Comparison of ENCODE assay signal across 11 mouse cellular contexts in genomic region chrX:57921821-57922449, GRCm38 (mm10).
DNase-seq lines count a peak whose midpoint lies in the region; ATAC-seq and TF ChIP-seq lines count a peak whose summit lies in the region.
"Had no signal": no experiment of that assay in that cellular context is flagged by ENCODE, and none has a peak within 500 bp of the region (broad histone marks: within the 10 kb centered on the region; RNA-seq: fewer than 3 reads in every experiment).

No protein-coding gene starts in this region.

- H3K9me3 ChIP-seq in E14TG2a.4 (ENCODE audit: low read length), result no peaks in the 10 kb centered on the region
- H3K9me3 ChIP-seq in hindbrain, embryonic 13.5 days, result no peaks in the 10 kb centered on the region
- no peaks in the 10 kb centered on the region for H3K9me3 ChIP-seq in midbrain, embryonic 13.5 days
- H3K9me3 ChIP-seq: stomach, embryonic 15.5 days had no signal

- 19% methylated on average over 25 of the region's 25 CpGs for WGBS in hindbrain, embryonic 13.5 days
- WGBS in midbrain, embryonic 13.5 days, result 23% methylated on average over 25 of the region's 25 CpGs

- peaks cover 42% of the 10 kb centered on the region for H3K27me3 ChIP-seq in E14TG2a.4 (ENCODE audit: insufficient read depth, low read length)
- peaks cover 41% of the 10 kb centered on the region; the same call in 1 of the 2 replicates for H3K27me3 ChIP-seq in hindbrain, embryonic 13.5 days
- H3K27me3 ChIP-seq in midbrain, embryonic 13.5 days, result peaks cover 9% of the 10 kb centered on the region; the same call in 1 of the 2 replicates

- intact Hi-C loops in gastrocnemius, postnatal 14 days (cut with DNase I; ENCODE audit: low total_unique reads), result no loop called here

- peak overlapping the region; percentile 34 for H3K4me2 ChIP-seq in hindbrain, embryonic 13.5 days
- peak overlapping the region; percentile 42 for H3K4me2 ChIP-seq in midbrain, embryonic 13.5 days (replicated peaks)
- H3K4me2 ChIP-seq: stomach, embryonic 15.5 days had no signal

- no peak overlapping the region for H3K9ac ChIP-seq in hindbrain, embryonic 13.5 days
- H3K9ac ChIP-seq in midbrain, embryonic 13.5 days (replicated peaks), result no peak overlapping the region
- H3K9ac ChIP-seq: stomach, embryonic 15.5 days had no signal

- no peak for TF ChIP-seq CTCF in E14TG2a.4 (conservative IDR thresholded peaks at IDR 0.05; ENCODE audit: low read length)

- 0 out of 2 replicates have a peak overlapping the region, but pooled peaks have one; percentile 18 for H3K27ac ChIP-seq in hindbrain, embryonic 13.5 days
- H3K27ac ChIP-seq in midbrain, embryonic 13.5 days, result peak overlapping the region; percentile 68
- H3K27ac ChIP-seq: stomach, embryonic 15.5 days had no signal

- H3K36me3 ChIP-seq in E14TG2a.4 (ENCODE audit: insufficient read depth, low read length), result no peaks in the 10 kb centered on the region
- no peaks in the 10 kb centered on the region for H3K36me3 ChIP-seq in hindbrain, embryonic 13.5 days
- H3K36me3 ChIP-seq in midbrain, embryonic 13.5 days, result no peaks in the 10 kb centered on the region
- H3K36me3 ChIP-seq: stomach, embryonic 15.5 days had no signal

- peaks cover 39% of the 10 kb centered on the region for H3K4me1 ChIP-seq in E14TG2a.4 (replicated peaks; ENCODE audit: low read depth, low read length)
- H3K4me1 ChIP-seq in hindbrain, embryonic 13.5 days (replicated peaks), result 0 out of 2 replicates have a peak, but pooled peaks cover 4% of the 10 kb centered on the region
- H3K4me1 ChIP-seq in midbrain, embryonic 13.5 days (replicated peaks), result peaks cover 3% of the 10 kb centered on the region; the same call in 1 of the 2 replicates
- H3K4me1 ChIP-seq: stomach, embryonic 15.5 days had no signal

- peak overlapping the region; percentile 26; the same call in 1 of the 2 replicates for H3K4me3 ChIP-seq in E14TG2a.4 (replicated peaks; ENCODE audit: low read length)
- H3K4me3 ChIP-seq in hindbrain, embryonic 13.5 days, result peak overlapping the region; percentile 16; the same call in 1 of the 2 replicates
- H3K4me3 ChIP-seq in midbrain, embryonic 13.5 days (replicated peaks), result peak overlapping the region; percentile 23
- H3K4me3 ChIP-seq: stomach, embryonic 15.5 days had no signal

- no peak for DNase-seq in gastrocnemius, postnatal 14 days
- DNase-seq in kidney, adult 8-10 months, result no peak
- DNase-seq in layer of hippocampus, postnatal 25 days (ENCODE audit: extremely low spot score in 1 of 2, low spot score in 1 of 2), result no peak
- DNase-seq: kidney, adult 9 months; right cerebral cortex, postnatal 25 days had no signal

- peak; percentile 35 for ATAC-seq in common myeloid progenitor, adult 5-6 weeks (replicated peaks; ENCODE audit: low read depth, poor library complexity, severe bottlenecking)
- peak; percentile 54; the same call in 1 of the 2 replicates for ATAC-seq in hindbrain, embryonic 13.5 days (ENCODE audit: low FRiP score)
- ATAC-seq in midbrain, embryonic 13.5 days, result peak; percentile 38
- ATAC-seq: lung, postnatal 0 days had no signal
